Mouse (Mus musculus): ENCODE data around the gene Ddx5. TPM values are rescaled to one million over a fixed set of nuclear protein-coding genes. Genes with fewer than 3 reads are reported as not detected.
"Not testable (repeated sequence)": the region's sequence is repeated elsewhere in the genome, so short reads cannot be mapped to it uniquely, and the experiment has no call there.

Gene Ddx5
- total RNA-seq, 2 experiments from 2014 or later = 574 to 616 TPM

GRCm38 (mm10) chr11:106741232-106741631, 47.8 kb downstream of the Ddx5 start:
- peak; percentile 35 to 50 for DNase-seq (ENCODE audit: low spot score in 2 of 2)
- intact Hi-C loops (cut with DNase I) = loop anchor here (5.0 to 10.0 kb wide), 2 partner anchors 256 to 324 kb away; partner anchors contain the start of gene Ern1

GRCm38 (mm10) chr11:106740724-106741123, 48.3 kb downstream of the Ddx5 start:
- intact Hi-C loops (cut with DNase I) = loop anchor here (5.0 to 10.0 kb wide), 2 partner anchors 256 to 323 kb away; partner anchors contain the start of gene Ern1
- DNase-seq (ENCODE audit: low spot score in 2 of 2) = not testable (repeated sequence)

- no peak for DNase-seq (ENCODE audit: low spot score in 2 of 2)
- intact Hi-C loops (cut with DNase I) = no loop called here
Observed at GRCm38 (mm10) chr11:106739116-106739515, 49.9 kb downstream of the Ddx5 start.

- intact Hi-C loops (cut with DNase I) = no loop called here
- DNase-seq (ENCODE audit: low spot score in 2 of 2) = peak; percentile 48 to 54
Observed at GRCm38 (mm10) chr11:106737178-106737621, 51.8 kb downstream of the Ddx5 start.

GRCm38 (mm10) chr11:106736614-106737013, 52.4 kb downstream of the Ddx5 start:
- intact Hi-C loops (cut with DNase I) = no loop called here

GRCm38 (mm10) chr11:106730714-106731113, 58.3 kb downstream of the Ddx5 start:
- intact Hi-C loops (cut with DNase I) = no loop called here
- DNase-seq (ENCODE audit: low spot score in 2 of 2) = no peak

More at GRCm38 (mm10) chr11:106736614-106737013, 52.4 kb downstream of the Ddx5 start:
- DNase-seq (ENCODE audit: low spot score in 2 of 2) = no peak

Small RNA genes lying within 50 kb of the gene (microRNA-seq; reads per million reads assigned to microRNA genes)
- gene Gm25994 (0 reads per million in 2 experiments), gene Mir3064 (24.0 to 28.3 reads per million in 2 experiments)

Other genes with a start within 250 kb of the Ddx5 start
- 100 to 1,000 TPM in 1 of 2 experiments, 10 to 100 TPM in 1; 98.0 to 102 TPM for gene Tex2, start 175.8 kb downstream of the Ddx5 start, total RNA-seq (2021)
- 10 to 100 TPM; 19.2 to 21.7 TPM for gene Pecam1, start 38.6 kb downstream of the Ddx5 start, total RNA-seq (2021)
- under 1 TPM in 1 of 2 experiments, not detected in 1; 0.21 TPM for gene Milr1, start 38.0 kb downstream of the Ddx5 start, total RNA-seq (2021)
- 1 to 10 TPM; 3.6 to 4.3 TPM for gene Polg2, start 9.6 kb downstream of the Ddx5 start, total RNA-seq (2021)
- 10 to 100 TPM in 1 of 2 experiments, 1 to 10 TPM in 1; 8.3 to 12.0 TPM for gene Cep95, start 67 bp upstream of the Ddx5 start, total RNA-seq (2021)
- 10 to 100 TPM; 24.6 to 28.1 TPM for gene Smurf2, start 131.5 kb upstream of the Ddx5 start, total RNA-seq (2021)
- gene Kpna2, start 210.4 kb upstream of the Ddx5 start, total RNA-seq (2021) = 10 to 100 TPM; 29.9 to 37.7 TPM
- gene 1810010H24Rik, start 236.5 kb upstream of the Ddx5 start, total RNA-seq (2021) = 1 to 10 TPM; 2.7 to 3.8 TPM